Mouse (Mus musculus): ENCODE measurements around the gene 2010106E10Rik. TPM values are rescaled to one million over a fixed set of nuclear protein-coding genes. Genes with fewer than 3 reads are reported as not detected.

Gene 2010106E10Rik
- total RNA-seq (2021), result not detected

DNA sequence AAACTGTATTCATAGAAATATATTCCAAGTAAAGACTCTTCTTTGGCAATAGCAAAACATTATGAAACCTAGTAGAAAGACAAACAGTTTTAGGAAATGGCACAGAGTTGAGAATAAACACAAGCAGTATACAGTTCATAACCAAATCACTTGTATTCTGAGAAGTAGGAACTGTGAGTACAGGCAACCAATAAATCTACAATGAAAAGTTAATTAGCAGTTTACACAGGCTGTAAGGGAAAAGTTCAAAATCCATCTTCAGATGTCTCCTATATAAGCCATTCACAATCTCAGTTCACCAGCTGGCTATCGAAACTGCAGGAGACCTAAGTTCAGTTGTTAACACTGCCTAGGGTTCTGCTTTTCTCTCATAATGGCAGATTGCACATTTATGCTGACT is at the start of gene 2010106E10Rik:
2010106E10Rik (plus strand) TSS at position 301 of the 400 bp plus-strand sequence.
- intact Hi-C loops (cut with DNase I), result no loop called here

DNA sequence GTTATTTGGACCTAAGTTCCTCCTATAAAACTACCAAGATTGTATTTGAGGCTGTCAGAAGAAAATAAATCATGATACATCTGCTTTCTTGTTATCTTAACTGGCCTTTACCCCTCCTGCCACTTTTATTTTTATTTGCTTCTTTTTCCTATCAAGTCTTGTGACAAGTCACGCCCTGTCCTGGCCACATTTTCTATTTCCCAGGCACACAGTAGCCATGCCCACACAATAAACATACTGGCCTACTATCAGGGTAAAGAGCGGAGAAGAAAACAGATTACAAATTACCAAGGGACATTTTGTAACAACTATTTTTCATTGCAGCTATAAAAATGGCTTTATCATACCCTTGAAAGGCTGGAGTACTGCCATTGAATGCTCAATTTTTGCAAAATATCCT is 10.6 kb downstream of the 2010106E10Rik start:
- intact Hi-C loops (cut with DNase I), result no loop called here
- DNase-seq (ENCODE audit: low spot score in 2 of 2), result no peak

More for the DNA sequence above, at the start of gene 2010106E10Rik:
- no peak for DNase-seq (ENCODE audit: low spot score in 2 of 2)

DNA sequence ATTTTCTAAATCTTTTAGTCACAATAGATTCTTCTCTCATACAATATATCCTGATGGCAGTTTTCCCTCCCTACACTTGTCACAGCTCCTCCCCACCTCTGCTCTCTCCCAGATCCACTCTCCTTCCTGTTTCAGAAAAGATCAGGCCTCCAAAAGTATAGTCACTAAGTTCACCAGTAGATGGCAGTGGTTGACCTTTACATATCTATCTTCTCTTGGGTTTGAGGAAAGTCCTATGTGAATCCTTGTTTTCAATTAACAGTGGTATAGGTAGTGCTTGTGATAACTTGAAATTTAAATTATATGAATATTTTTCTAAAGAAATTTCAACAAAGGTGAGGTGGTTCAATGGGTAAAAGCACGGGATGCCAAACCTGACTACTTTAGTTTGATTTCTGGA is 29.7 kb downstream of the 2010106E10Rik start:
- peak; percentile 2 to 35 for DNase-seq (ENCODE audit: low spot score in 2 of 2)
- intact Hi-C loops (cut with DNase I), result loop anchor here (2.0 kb wide), 1 partner anchor 378 kb away; no protein-coding TSS in a partner anchor

DNA sequence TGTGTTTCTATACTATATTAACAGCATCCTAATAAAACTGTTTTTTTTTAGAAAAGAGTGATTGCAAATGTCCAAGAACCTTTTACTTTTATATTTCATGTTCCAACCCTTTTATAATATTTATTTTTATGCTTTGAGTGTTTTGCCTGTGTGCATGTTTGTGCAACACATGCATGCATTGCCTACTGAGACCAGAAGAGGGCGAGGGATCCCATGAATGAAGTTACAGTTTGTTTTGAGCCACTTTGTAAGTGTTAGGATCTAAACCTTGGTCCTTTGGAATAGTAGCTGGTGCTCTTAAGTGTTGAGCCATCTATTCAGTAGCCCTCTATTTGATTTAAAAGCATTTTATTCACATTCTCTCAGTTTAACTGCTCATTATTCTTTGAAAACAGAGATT is 48.0 kb downstream of the 2010106E10Rik start:
- intact Hi-C loops (cut with DNase I), result no loop called here
- no peak for DNase-seq (ENCODE audit: low spot score in 2 of 2)

DNA sequence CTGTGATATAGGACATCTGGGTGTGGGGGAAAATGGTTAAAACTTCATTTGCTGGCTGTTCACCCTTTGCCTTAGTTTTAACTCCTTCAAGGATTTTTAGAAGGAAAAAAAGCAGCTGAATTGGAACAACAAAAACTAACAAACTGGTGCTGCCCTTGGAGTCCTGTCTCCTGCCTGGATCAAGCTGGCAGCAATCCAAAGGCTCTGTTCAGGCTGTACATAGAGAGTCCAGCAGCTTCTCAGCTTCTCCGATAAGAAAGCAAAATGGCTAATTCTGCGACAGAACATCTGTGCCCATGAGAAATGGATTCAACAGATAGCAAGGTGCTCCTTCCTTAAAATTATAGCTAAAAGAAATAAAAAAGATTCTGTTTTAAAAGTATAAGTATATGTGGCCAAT is 72.6 kb downstream of the 2010106E10Rik start:
- intact Hi-C loops (cut with DNase I), result no loop called here
- DNase-seq (ENCODE audit: low spot score in 2 of 2), result no peak

DNA sequence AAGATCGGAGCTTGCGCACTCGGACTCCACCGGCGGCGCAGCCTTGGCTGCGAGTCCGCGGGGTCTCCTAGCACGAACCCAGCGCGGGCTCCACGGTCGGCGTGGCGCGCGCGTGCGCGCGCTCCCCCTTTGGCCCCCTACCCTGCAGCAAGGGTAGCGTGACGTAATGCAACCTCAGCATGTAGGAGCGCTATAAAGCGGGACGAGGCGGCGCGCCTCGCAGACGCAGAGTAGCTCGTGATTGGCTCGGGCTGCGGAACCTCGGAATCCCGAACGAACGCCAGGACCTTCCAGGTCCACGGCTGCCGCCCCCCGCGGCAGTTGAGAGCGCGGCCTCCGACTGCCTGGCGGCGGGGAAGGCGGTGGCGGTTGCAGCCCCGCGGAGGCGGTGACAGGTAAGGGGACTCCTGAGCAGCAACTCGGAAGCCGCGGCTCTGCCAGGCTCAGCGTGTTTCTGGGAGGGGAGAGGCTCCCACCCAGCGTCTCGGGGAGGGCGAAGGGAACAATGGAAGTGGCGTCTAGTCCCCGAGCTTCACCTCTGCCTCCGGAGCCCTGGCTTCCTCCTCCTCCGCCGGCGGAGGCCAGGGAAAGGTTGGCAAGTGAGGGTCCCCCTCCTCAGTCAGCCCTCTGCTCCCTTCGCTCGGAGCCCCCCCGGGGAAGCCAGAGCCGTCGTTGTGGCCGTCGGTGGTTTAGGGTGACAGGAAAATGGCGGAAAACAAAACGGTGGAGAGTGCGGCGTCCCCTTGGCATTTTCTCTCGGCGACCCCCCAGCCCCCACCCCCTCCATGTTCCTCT is 105.6 kb downstream of the 2010106E10Rik start, which contains the start of gene Zfp711:
Zfp711 (plus strand) TSS at position 16 of the 795 bp plus-strand sequence.
- peak; percentile 66 to 69 for DNase-seq (ENCODE audit: low spot score in 2 of 2)
- intact Hi-C loops (cut with DNase I), result no loop called here

DNA sequence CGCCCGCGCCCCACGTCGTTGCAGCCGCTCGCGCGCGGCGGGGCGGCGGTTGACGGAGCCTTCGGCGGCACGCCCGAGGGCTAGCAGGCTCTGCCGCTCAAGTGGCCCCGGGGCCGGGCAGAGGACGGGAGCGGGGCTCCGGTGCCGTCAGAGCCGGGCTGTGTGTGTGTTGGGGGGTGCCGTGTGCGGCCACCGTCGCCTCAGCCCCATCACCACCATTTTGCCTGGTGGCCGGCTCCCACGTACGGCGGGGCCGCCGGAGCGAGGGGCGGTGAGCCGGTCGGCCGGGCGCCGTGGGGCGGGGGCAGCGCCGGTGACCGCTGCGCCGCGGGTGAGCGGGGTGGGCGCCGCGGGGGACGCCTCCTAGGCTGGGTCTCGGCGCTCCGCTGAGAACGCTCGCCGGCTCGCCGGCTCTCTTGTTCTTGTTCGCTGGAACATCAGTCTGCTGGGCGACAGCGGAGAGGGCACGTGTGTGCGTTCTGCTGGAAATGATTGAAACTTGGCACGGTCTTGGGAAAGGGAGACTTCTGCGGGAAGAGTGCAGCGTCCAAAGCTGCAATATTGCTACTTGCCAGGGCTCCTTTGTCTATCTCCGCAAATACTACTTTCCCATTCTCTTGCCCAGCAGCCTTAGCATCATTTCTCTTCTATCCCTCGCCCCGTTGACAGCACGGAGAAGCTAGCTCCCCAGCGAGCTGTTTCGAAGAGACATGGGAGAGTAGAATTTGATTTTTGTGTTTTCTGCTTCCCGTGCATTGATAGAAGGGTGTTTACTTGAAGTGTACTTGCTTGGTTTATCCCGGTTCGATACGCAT is 106.4 kb downstream of the 2010106E10Rik start:
- intact Hi-C loops (cut with DNase I), result no loop called here
- peak; percentile 18 to 32 for DNase-seq (ENCODE audit: low spot score in 2 of 2)

Other genes with a start within 250 kb of the 2010106E10Rik start
- gene Apool, start 183.9 kb upstream of the 2010106E10Rik start, total RNA-seq (2021), result 1 to 10 TPM; 4.3 to 4.7 TPM
- not detected for gene Satl1, start 88.5 kb upstream of the 2010106E10Rik start, total RNA-seq (2021)
- 10 to 100 TPM; 10.9 to 12.3 TPM for gene Zfp711, start 105.3 kb downstream of the 2010106E10Rik start, total RNA-seq (2021)
- gene Pof1b, start 203.4 kb downstream of the 2010106E10Rik start, total RNA-seq (2021), result not detected

All from left cerebral cortex, postnatal 25 days (tissue).